Mouse (Mus musculus): ENCODE measurements around the gene Kif3c. TPM values are rescaled to one million over a fixed set of nuclear protein-coding genes. Genes with fewer than 3 reads are reported as not detected.
A peak's percentile ranks its signal among the peaks of the same experiment; 100 is the strongest.

The Kif3c gene
- polyA plus RNA-seq, 1 experiment from 2014 or later = 0.46 TPM

- TF ChIP-seq EP300 (IDR thresholded peaks at IDR 0.05; ENCODE audit: low read depth) (no peak), CTCF (IDR thresholded peaks at IDR 0.05; ENCODE audit: low read depth) (no peak)
- no peak for DNase-seq
- Histone ChIP-seq H3K9ac (replicated peaks) (peak overlapping the region; percentile 57), H3K36me3 (replicated peaks; ENCODE audit: insufficient read depth, low read length) (no peaks in the 10 kb centered on the region), H3K9me3 (ENCODE audit: low read length) (no peaks in the 10 kb centered on the region), H3K4me1 (ENCODE audit: insufficient read depth) (peaks cover 8% of the 10 kb centered on the region), H3K4me3 (ENCODE audit: low read depth, low read length) (peak overlapping the region; percentile 81), H3K27ac (ENCODE audit: low read depth) (no peak overlapping the region), H3K4me2 (ENCODE audit: low read depth, low read length) (peak overlapping the region; percentile 91), H3K27me3 (ENCODE audit: insufficient read depth, low read length) (peaks cover 5% of the 10 kb centered on the region; the same call in 1 of the 2 replicates)
- peak; percentile 35 for ATAC-seq
- WGBS (ENCODE audit: insufficient replicate concordance) = 9% methylated on average over 31 of the region's 31 CpGs
Measured at GRCm38 (mm10) chr12:3365449-3366189, 687 bp downstream of the Kif3c start.

- 65% methylated on average over 22 of the region's 22 CpGs for WGBS (ENCODE audit: insufficient replicate concordance)
- TF ChIP-seq EP300 (IDR thresholded peaks at IDR 0.05; ENCODE audit: low read depth) = no peak
- no peak for TF ChIP-seq CTCF (IDR thresholded peaks at IDR 0.05; ENCODE audit: low read depth)
- peaks cover 5% of the 10 kb centered on the region; the same call in 1 of the 2 replicates for H3K27me3 ChIP-seq (ENCODE audit: insufficient read depth, low read length)
- no peaks in the 10 kb centered on the region for H3K9me3 ChIP-seq (ENCODE audit: low read length)
- H3K27ac ChIP-seq (ENCODE audit: low read depth) = no peak overlapping the region
- no peaks in the 10 kb centered on the region for H3K36me3 ChIP-seq (replicated peaks; ENCODE audit: insufficient read depth, low read length)
- H3K4me1 ChIP-seq (ENCODE audit: insufficient read depth) = peaks cover 8% of the 10 kb centered on the region
- H3K4me2 ChIP-seq (ENCODE audit: low read depth, low read length) = peak overlapping the region; percentile 91
- DNase-seq (no peak), ATAC-seq (no peak)
- no peak overlapping the region for H3K4me3 ChIP-seq (ENCODE audit: low read depth, low read length)
- no peak overlapping the region for H3K9ac ChIP-seq (replicated peaks)
Measured at GRCm38 (mm10) chr12:3366190-3366956, 1.4 kb downstream of the Kif3c start.

GRCm38 (mm10) chr12:3366957-3367260 lies 2.0 kb downstream of the Kif3c start:
- no peaks in the 10 kb centered on the region for H3K9me3 ChIP-seq (ENCODE audit: low read length)

GRCm38 (mm10) chr12:3368771-3369170 lies 3.8 kb downstream of the Kif3c start:
- DNase-seq (no peak), ATAC-seq (no peak)
- Histone ChIP-seq H3K4me2 (ENCODE audit: low read depth, low read length) (no peak overlapping the region), H3K27ac (ENCODE audit: low read depth) (no peak overlapping the region), H3K4me3 (ENCODE audit: low read depth, low read length) (no peak overlapping the region), H3K9me3 (ENCODE audit: low read length) (no peaks in the 10 kb centered on the region), H3K27me3 (ENCODE audit: insufficient read depth, low read length) (peaks cover 5% of the 10 kb centered on the region; the same call in 1 of the 2 replicates), H3K36me3 (replicated peaks; ENCODE audit: insufficient read depth, low read length) (no peaks in the 10 kb centered on the region), H3K4me1 (ENCODE audit: insufficient read depth) (peaks cover 8% of the 10 kb centered on the region), H3K9ac (replicated peaks) (no peak overlapping the region)
- TF ChIP-seq CTCF (IDR thresholded peaks at IDR 0.05; ENCODE audit: low read depth) (no peak), EP300 (IDR thresholded peaks at IDR 0.05; ENCODE audit: low read depth) (no peak)
- 63% methylated on average over 3 of the region's 3 CpGs for WGBS (ENCODE audit: insufficient replicate concordance)

More at GRCm38 (mm10) chr12:3366957-3367260, 2.0 kb downstream of the Kif3c start:
- Histone ChIP-seq H3K4me3 (ENCODE audit: low read depth, low read length) (no peak overlapping the region), H3K36me3 (replicated peaks; ENCODE audit: insufficient read depth, low read length) (no peaks in the 10 kb centered on the region), H3K9ac (replicated peaks) (no peak overlapping the region), H3K27me3 (ENCODE audit: insufficient read depth, low read length) (peaks cover 5% of the 10 kb centered on the region; the same call in 1 of the 2 replicates), H3K4me2 (ENCODE audit: low read depth, low read length) (no peak overlapping the region), H3K4me1 (ENCODE audit: insufficient read depth) (peaks cover 8% of the 10 kb centered on the region), H3K27ac (ENCODE audit: low read depth) (no peak overlapping the region)
- TF ChIP-seq EP300 (IDR thresholded peaks at IDR 0.05; ENCODE audit: low read depth) (no peak), CTCF (IDR thresholded peaks at IDR 0.05; ENCODE audit: low read depth) (no peak)
- ATAC-seq = no peak
- WGBS (ENCODE audit: insufficient replicate concordance) = 93% methylated on average over 14 of the region's 14 CpGs
- DNase-seq = no peak

GRCm38 (mm10) chr12:3370979-3371925 lies 6.3 kb downstream of the Kif3c start:
- Histone ChIP-seq H3K9ac (replicated peaks) (no peak overlapping the region), H3K4me1 (ENCODE audit: insufficient read depth) (no peaks in the 10 kb centered on the region), H3K4me3 (ENCODE audit: low read depth, low read length) (no peak overlapping the region), H3K27me3 (ENCODE audit: insufficient read depth, low read length) (no peaks in the 10 kb centered on the region), H3K4me2 (ENCODE audit: low read depth, low read length) (no peak overlapping the region), H3K36me3 (replicated peaks; ENCODE audit: insufficient read depth, low read length) (no peaks in the 10 kb centered on the region), H3K27ac (ENCODE audit: low read depth) (no peak overlapping the region), H3K9me3 (ENCODE audit: low read length) (no peaks in the 10 kb centered on the region)
- DNase-seq = no peak
- 57% methylated on average over 11 of the region's 11 CpGs for WGBS (ENCODE audit: insufficient replicate concordance)
- no peak for ATAC-seq
- TF ChIP-seq CTCF (IDR thresholded peaks at IDR 0.05; ENCODE audit: low read depth) (no peak), EP300 (IDR thresholded peaks at IDR 0.05; ENCODE audit: low read depth) (no peak)
